Mouse (Mus musculus) myocyte (in vitro differentiated cells): ENCODE measurements around the gene Gm20388. TPM values are rescaled to one million over a fixed set of nuclear protein-coding genes. Genes with fewer than 3 reads are reported as not detected.

Source experiments
- H3K27me3 ChIP-seq: one replicate; pipeline ENCODE4 v1.6.1; 2011; ENCODE audit not compliant: control insufficient read depth, insufficient read depth, insufficient read length
- H3K36me3 ChIP-seq: one replicate; pipeline ENCODE4 v1.6.1; 2011; ENCODE audit not compliant: control insufficient read depth, insufficient read depth
- H3K4me2 ChIP-seq: one replicate; pipeline ENCODE4 v1.6.1; 2011; ENCODE audit warnings: low read depth, control low read depth
- H3K4me3 ChIP-seq: one replicate; pipeline ENCODE4 v1.5.1; 2011; ENCODE audit warnings: mild to moderate bottlenecking, control low read depth, moderate library complexity
- H3K79me2 ChIP-seq: one replicate; pipeline ENCODE4 v1.6.1; 2011; ENCODE audit not compliant: control insufficient read depth, insufficient read depth
- H3ac ChIP-seq: one replicate; pipeline ENCODE4 v1.6.1; 2011; ENCODE audit not compliant: control insufficient read depth, insufficient read length
- CEBPB ChIP-seq: IDR thresholded peaks from 2 replicates; pipeline ENCODE4 v1.6.1; 2011; ENCODE audit warnings: mild to moderate bottlenecking, moderate library complexity; ENCODE audit not compliant: poor library complexity, insufficient read depth, severe bottlenecking
- E2F4 ChIP-seq: IDR thresholded peaks from one replicate; pipeline ENCODE4 v1.6.1; 2011; ENCODE audit warnings: mild to moderate bottlenecking, control low read depth, moderate library complexity; ENCODE audit not compliant: insufficient read depth
- MAX ChIP-seq: IDR thresholded peaks from one replicate; pipeline ENCODE4 v1.6.1; 2011; ENCODE audit warnings: low read depth, mild to moderate bottlenecking, control low read depth
- MYOD1 ChIP-seq, 3 experiments: IDR thresholded peaks; one replicate each; pipeline ENCODE4 v1.6.1; 2011; ENCODE audit warnings: control low read depth in 2 of 3, low read depth in 2 of 3, mild to moderate bottlenecking in 2 of 3, moderate library complexity in 1 of 3; ENCODE audit not compliant: insufficient read length in 2 of 3, control insufficient read depth in 1 of 3
- MYOG ChIP-seq, 3 experiments: IDR thresholded peaks; one replicate each; pipeline ENCODE4 v1.6.1; 2011; ENCODE audit warnings: control low read depth in 2 of 3, low read depth in 2 of 3, mild to moderate bottlenecking in 2 of 3; ENCODE audit not compliant: insufficient read length in 2 of 3, control insufficient read depth in 1 of 3, insufficient read depth in 1 of 3
- POLR2A ChIP-seq: IDR thresholded peaks from one replicate; pipeline ENCODE4 v1.6.1; 2011; ENCODE audit warnings: low read depth, mild to moderate bottlenecking, control low read depth, moderate library complexity; ENCODE audit not compliant: insufficient read length
- POLR2AphosphoS2 ChIP-seq: IDR thresholded peaks from one replicate; pipeline ENCODE4 v1.6.1; 2011; ENCODE audit warnings: low read depth, control low read depth; ENCODE audit not compliant: insufficient read length
- REST ChIP-seq: IDR thresholded peaks from one replicate; pipeline ENCODE4 v1.6.1; 2011; ENCODE audit warnings: mild to moderate bottlenecking, control low read depth, moderate library complexity; ENCODE audit not compliant: insufficient read depth, insufficient read length
- SRF ChIP-seq: IDR thresholded peaks from one replicate; pipeline ENCODE4 v1.6.1; 2011; ENCODE audit warnings: low read depth; ENCODE audit not compliant: control insufficient read depth, insufficient read length
- TCF12 ChIP-seq: IDR thresholded peaks from one replicate; pipeline ENCODE4 v1.6.1; 2011; ENCODE audit warnings: mild to moderate bottlenecking, control low read depth; ENCODE audit not compliant: poor library complexity, insufficient read depth, severe bottlenecking
- TCF3 ChIP-seq: IDR thresholded peaks from one replicate; pipeline ENCODE4 v1.6.1; 2011; ENCODE audit warnings: low read depth, control low read depth; ENCODE audit not compliant: insufficient read length
- USF1 ChIP-seq: IDR thresholded peaks from one replicate; pipeline ENCODE4 v1.6.1; 2011; ENCODE audit warnings: low read depth, mild to moderate bottlenecking, control low read depth, moderate library complexity
- polyA plus RNA-seq: library from polyadenylated mRNA; unstranded; fragments of >200 nt; fragmentation: generic; extraction: Trizol; gene quantifications from one replicate; pipeline ENCODE4 v1.2.1, GENCODE M21; 2012; ENCODE audit warnings: missing spikeins

The Gm20388 gene
- polyA plus RNA-seq, 1 experiment = 15.3 TPM

DNA sequence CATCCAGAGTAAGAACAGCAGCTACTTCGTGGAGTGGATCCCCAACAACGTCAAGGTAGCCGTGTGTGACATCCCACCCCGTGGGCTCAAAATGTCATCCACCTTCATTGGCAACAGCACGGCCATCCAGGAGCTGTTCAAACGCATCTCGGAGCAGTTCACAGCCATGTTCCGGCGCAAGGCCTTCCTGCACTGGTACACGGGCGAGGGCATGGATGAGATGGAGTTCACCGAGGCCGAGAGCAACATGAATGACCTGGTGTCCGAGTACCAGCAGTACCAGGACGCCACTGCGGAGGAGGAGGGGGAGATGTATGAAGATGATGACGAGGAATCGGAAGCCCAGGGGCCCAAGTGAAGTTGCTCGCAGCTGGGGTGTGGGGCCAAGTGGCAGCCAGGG, 3510.7 kb downstream of the Gm20388 start:
- H3K36me3 ChIP-seq = peaks cover 13% of the 10 kb centered on the region
- no peak overlapping the region for H3K4me2 ChIP-seq
- H3K4me3 ChIP-seq = no peak overlapping the region
- no peak overlapping the region for H3ac ChIP-seq
- TF ChIP-seq TCF12 (no peak), MAX (no peak), CEBPB (no peak), REST (no peak), SRF (no peak), USF1 (no peak), TCF3 (no peak), MYOG (IDR thresholded peaks at IDR 0.05; ENCODE audit: control insufficient read depth in 1 of 3, insufficient read depth in 1 of 3, insufficient read length in 2 of 3, low read depth in 2 of 3) (no peak), POLR2A (no peak)
- H3K27me3 ChIP-seq = no peaks in the 10 kb centered on the region
- H3K79me2 ChIP-seq = no peaks in the 10 kb centered on the region

DNA sequence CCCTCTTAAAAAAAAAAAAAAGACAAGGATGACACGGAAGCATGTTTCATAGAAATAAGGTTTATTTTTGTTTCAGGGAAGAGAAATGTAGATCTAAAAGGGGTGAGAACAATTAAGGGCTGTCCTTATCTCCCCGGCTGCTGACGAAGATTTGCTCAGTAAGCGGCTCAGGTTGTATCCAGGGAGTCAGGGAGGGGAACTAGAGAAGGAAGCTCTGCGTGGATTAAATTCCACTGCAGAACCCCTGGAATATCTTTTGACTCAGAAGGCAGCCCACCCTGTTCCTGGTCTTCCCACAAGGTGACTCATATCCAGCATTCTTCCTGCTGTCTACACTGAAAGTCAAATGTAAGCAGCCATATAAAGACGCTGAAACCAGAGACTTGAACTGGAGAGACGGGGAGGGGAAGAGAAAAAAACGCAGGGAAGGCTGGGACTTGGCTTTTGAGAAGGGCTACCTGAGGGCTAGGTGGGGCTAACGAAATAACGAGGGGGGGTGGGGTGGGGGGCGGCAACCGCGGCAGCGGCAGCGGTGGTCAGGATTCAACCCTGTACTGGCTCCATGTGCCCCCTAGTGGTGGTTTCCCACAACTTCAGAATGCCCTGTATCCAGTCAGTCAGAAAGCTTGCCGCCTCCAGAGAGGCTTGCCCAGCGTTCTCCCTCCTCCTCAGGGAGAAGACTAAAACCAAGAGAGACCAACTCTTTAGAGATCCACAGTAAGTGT, 3511.6 kb downstream of the Gm20388 start:
- H3K4me3 ChIP-seq = no peak overlapping the region
- no peaks in the 10 kb centered on the region for H3K27me3 ChIP-seq
- no peak overlapping the region for H3ac ChIP-seq
- TF ChIP-seq TCF12 = no peak
- TF ChIP-seq MYOD1 (IDR thresholded peaks at IDR 0.05; ENCODE audit: control insufficient read depth in 1 of 3, insufficient read length in 2 of 3, low read depth in 2 of 3) = no peak
- no peak for TF ChIP-seq POLR2AphosphoS2
- no peak for TF ChIP-seq SRF
- TF ChIP-seq E2F4 = no peak
- no peak for TF ChIP-seq USF1
- no peak for TF ChIP-seq MYOG (IDR thresholded peaks at IDR 0.05; ENCODE audit: control insufficient read depth in 1 of 3, insufficient read depth in 1 of 3, insufficient read length in 2 of 3, low read depth in 2 of 3)
- no peak for TF ChIP-seq TCF3
- no peak for TF ChIP-seq POLR2A
- no peak for TF ChIP-seq CEBPB
- H3K79me2 ChIP-seq = no peaks in the 10 kb centered on the region
- H3K36me3 ChIP-seq = peaks cover 13% of the 10 kb centered on the region
- H3K4me2 ChIP-seq = peak overlapping the region; percentile 65

DNA sequence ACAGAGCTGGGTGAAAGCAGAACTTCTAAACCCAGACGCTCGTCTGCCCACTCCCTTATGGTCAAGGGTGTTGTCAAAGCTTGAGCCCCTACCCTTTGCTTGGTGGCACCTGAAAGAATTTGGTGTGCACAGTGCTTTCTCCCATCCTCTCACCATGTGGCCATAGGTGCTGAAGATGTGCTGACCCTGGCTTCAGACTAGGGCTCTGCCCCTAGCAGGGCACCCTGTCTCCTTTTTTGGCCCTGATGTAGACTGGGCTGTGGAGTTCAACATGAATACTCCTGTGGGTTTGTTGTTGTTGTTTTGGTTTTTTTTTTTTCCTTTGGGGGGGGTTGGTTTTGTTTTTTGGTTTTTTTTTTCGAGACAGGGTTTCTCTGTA, 3512.1 kb downstream of the Gm20388 start:
- Histone ChIP-seq H3K79me2 (no peaks in the 10 kb centered on the region), H3K27me3 (no peaks in the 10 kb centered on the region), H3K4me2 (peak overlapping the region; percentile 65), H3K4me3 (no peak overlapping the region), H3K36me3 (peaks cover 13% of the 10 kb centered on the region), H3ac (no peak overlapping the region)
- TF ChIP-seq USF1 (no peak), SRF (no peak), MAX (no peak)

DNA sequence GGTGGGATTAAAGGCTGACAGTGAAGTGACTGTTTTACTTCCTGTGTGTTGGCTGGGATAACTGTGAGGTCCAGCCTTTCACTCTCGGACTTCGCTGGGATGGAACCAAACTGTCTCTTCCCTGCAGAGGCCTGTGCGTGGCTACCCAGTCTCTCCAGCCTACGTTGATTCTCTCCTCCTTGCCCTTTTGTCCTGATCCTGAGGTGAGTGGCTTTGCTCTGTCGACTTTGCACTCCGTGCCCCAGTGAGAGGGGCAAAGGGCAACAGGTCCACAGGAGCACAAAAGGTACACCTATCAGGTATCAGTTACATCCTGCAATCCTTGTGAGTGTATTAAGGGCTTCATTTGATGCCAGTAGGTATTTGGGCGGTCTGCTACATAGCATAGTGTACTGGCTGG, 3512.8 kb downstream of the Gm20388 start, which contains the start of gene Def8:
TSS of gene Def8 (plus strand) at position 87 of the 400 bp plus-strand sequence.
- H3ac ChIP-seq = no peak within 1 kb of the TSS

More for the DNA sequence above, 3512.8 kb downstream of the Gm20388 start, which contains the start of gene Def8:
- Histone ChIP-seq H3K4me3 (no peak within 1 kb of the TSS), H3K27me3 (no peaks in the 10 kb centered on the region), H3K79me2 (no peaks in the 10 kb centered on the region), H3K36me3 (peaks cover 13% of the 10 kb centered on the region), H3K4me2 (peak within 1 kb of the TSS; percentile 65)
- no peak for TF ChIP-seq REST
- no peak for TF ChIP-seq TCF3
- no peak for TF ChIP-seq TCF12
- no peak for TF ChIP-seq MYOG (IDR thresholded peaks at IDR 0.05; ENCODE audit: control insufficient read depth in 1 of 3, insufficient read depth in 1 of 3, insufficient read length in 2 of 3, low read depth in 2 of 3)
- no peak for TF ChIP-seq MYOD1 (IDR thresholded peaks at IDR 0.05; ENCODE audit: control insufficient read depth in 1 of 3, insufficient read length in 2 of 3, low read depth in 2 of 3)
- no peak for TF ChIP-seq E2F4
- no peak for TF ChIP-seq CEBPB
- TF ChIP-seq POLR2AphosphoS2 = no peak
- no peak for TF ChIP-seq USF1
- no peak for TF ChIP-seq POLR2A
- no peak for TF ChIP-seq MAX
- TF ChIP-seq SRF = no peak
